Mouse (Mus musculus) Patski (cell line): Measurements from ENCODE around the gene Crb2. TPM values are rescaled to one million over a fixed set of nuclear protein-coding genes. Genes with fewer than 3 reads are reported as not detected.

Experiments used
- ATAC-seq: fragments of 100-300 bp; one replicate; pipeline ENCODE4 v1.8.0; 2021
- CTCF ChIA-PET: fragments of 350-600 bp; sonication (Branson Sonifier 250); formaldehyde crosslinking; loops from one replicate; lab custom pipeline; 2022; ENCODE audit warnings: inconsistent platforms; lab: Charles Lee
- POLR2A ChIA-PET: fragments of 350-600 bp; sonication (Branson Sonifier 250); formaldehyde crosslinking; loops from one replicate; lab custom pipeline; 2022; ENCODE audit warnings: antibody characterized with exemption, inconsistent platforms; lab: Charles Lee
- DNase-seq: peaks from one replicate; pipeline ENCODE4 v3.0.0-alpha.2; 2011; ENCODE audit warnings: low read depth, low spot score
- H3K27me3 ChIP-seq: fragments of 371-371 bp; one replicate; pipeline ENCODE4 v1.5.1; 2021
- CTCF ChIP-seq: fragments of 100-300 bp; IDR thresholded peaks from one replicate; pipeline ENCODE4 v1.5.1; 2021
- in situ Hi-C: fragments of 300-500 bp; cut with MboI; formaldehyde crosslinking; loops from 3 replicates; pipeline ENCODE4 v1.11.1; 2018; ENCODE audit warnings: low pct_unique_long_range_greater_than_20kb, mixed read lengths
- polyA plus RNA-seq: library from polyadenylated mRNA; unstranded; gene quantifications from one replicate; pipeline ENCODE4 v1.2.3, GENCODE M21; 2021

Gene Crb2
- polyA plus RNA-seq, 1 experiment from 2014 or later, result 0.37 TPM

- CTCF ChIA-PET, result interaction anchor here (1.3 to 1.9 kb wide), 2 partner anchors 22 to 37 kb away, joined by 3 to 4 read pairs; no protein-coding TSS in a partner anchor
- no peak for TF ChIP-seq CTCF
- POLR2A ChIA-PET, result no interaction called here
- in situ Hi-C loops, result loop anchor here (5.0 kb wide), 1 partner anchor 42 kb away; no protein-coding TSS in a partner anchor
- H3K27me3 ChIP-seq, result no peaks in the 10 kb centered on the region
- DNase-seq (no peak), ATAC-seq (peak; percentile 65)
Measured at GRCm38 (mm10) chr2:37749323-37749722, 26.7 kb upstream of the Crb2 start.

- DNase-seq (no peak), ATAC-seq (no peak)
- in situ Hi-C loops, result no loop called here
- POLR2A ChIA-PET, result no interaction called here
- no peaks in the 10 kb centered on the region for H3K27me3 ChIP-seq
- TF ChIP-seq CTCF, result no peak
- CTCF ChIA-PET, result interaction anchor here (1.0 kb wide), 1 partner anchor 170 kb away, joined by 3 read pairs; no protein-coding TSS in a partner anchor
Measured at GRCm38 (mm10) chr2:37751114-37751513, 24.9 kb upstream of the Crb2 start.

GRCm38 (mm10) chr2:37756220-37756930 is 19.7 kb upstream of the Crb2 start:
- ATAC-seq, result no peak
- in situ Hi-C loops, result no loop called here

GRCm38 (mm10) chr2:37757016-37757415 is 19.0 kb upstream of the Crb2 start:
- no peak for TF ChIP-seq CTCF
- in situ Hi-C loops, result no loop called here
- ATAC-seq (no peak), DNase-seq (no peak)
- ChIA-PET CTCF (interaction anchor here (1.3 kb wide), 1 partner anchor 49 kb away, joined by 3 read pairs; no protein-coding TSS in a partner anchor), POLR2A (interaction anchor here (1.4 kb wide), 1 partner anchor 9 kb away, joined by 3 read pairs; no protein-coding TSS in a partner anchor)
- no peaks in the 10 kb centered on the region for H3K27me3 ChIP-seq

More at GRCm38 (mm10) chr2:37756220-37756930, 19.7 kb upstream of the Crb2 start:
- H3K27me3 ChIP-seq, result no peaks in the 10 kb centered on the region
- no peak for DNase-seq
- TF ChIP-seq CTCF, result no peak
- ChIA-PET POLR2A (interaction anchor here (1.4 kb wide), 1 partner anchor 9 kb away, joined by 3 read pairs; no protein-coding TSS in a partner anchor), CTCF (no interaction called here)

- POLR2A ChIA-PET, result no interaction called here
- CTCF ChIA-PET, result interaction anchor here (1.3 to 1.7 kb wide), 3 partner anchors 10 to 48 kb away, joined by 3 to 7 read pairs (median 6); no protein-coding TSS in a partner anchor
- in situ Hi-C loops, result no loop called here
- TF ChIP-seq CTCF, result no peak
- no peak for DNase-seq
- no peak for ATAC-seq
- H3K27me3 ChIP-seq, result no peaks in the 10 kb centered on the region
Measured at GRCm38 (mm10) chr2:37757784-37758183, 18.3 kb upstream of the Crb2 start.

GRCm38 (mm10) chr2:37758343-37759015 is 17.6 kb upstream of the Crb2 start:
- in situ Hi-C loops, result no loop called here
- TF ChIP-seq CTCF, result no peak
- ChIA-PET POLR2A (no interaction called here), CTCF (interaction anchor here (1.3 to 1.7 kb wide), 3 partner anchors 10 to 48 kb away, joined by 3 to 7 read pairs (median 6); no protein-coding TSS in a partner anchor)
- no peaks in the 10 kb centered on the region for H3K27me3 ChIP-seq
- ATAC-seq (no peak), DNase-seq (no peak)

GRCm38 (mm10) chr2:37760633-37761032 is 15.4 kb upstream of the Crb2 start:
- DNase-seq (no peak), ATAC-seq (no peak)
- in situ Hi-C loops, result no loop called here
- no peaks in the 10 kb centered on the region for H3K27me3 ChIP-seq
- no peak for TF ChIP-seq CTCF
- ChIA-PET CTCF (no interaction called here), POLR2A (no interaction called here)

GRCm38 (mm10) chr2:37763638-37764037 is 12.4 kb upstream of the Crb2 start:
- ChIA-PET CTCF (interaction anchor here (1.6 kb wide), 1 partner anchor 8 kb away, joined by 4 read pairs; no protein-coding TSS in a partner anchor), POLR2A (interaction anchor here (0.6 kb wide), 1 partner anchor 39 kb away, joined by 3 read pairs; no protein-coding TSS in a partner anchor)
- no peak for DNase-seq
- in situ Hi-C loops, result no loop called here
- no peaks in the 10 kb centered on the region for H3K27me3 ChIP-seq
- ATAC-seq, result no peak
- TF ChIP-seq CTCF, result no peak

- TF ChIP-seq CTCF, result no peak
- H3K27me3 ChIP-seq, result no peaks in the 10 kb centered on the region
- POLR2A ChIA-PET, result no interaction called here
- DNase-seq, result no peak
- CTCF ChIA-PET, result interaction anchor here (1.6 kb wide), 1 partner anchor 7 kb away, joined by 4 read pairs; no protein-coding TSS in a partner anchor
- in situ Hi-C loops, result no loop called here
- no peak for ATAC-seq
Measured at GRCm38 (mm10) chr2:37764514-37764913, 11.5 kb upstream of the Crb2 start.

GRCm38 (mm10) chr2:37765082-37765483 is 11.0 kb upstream of the Crb2 start:
- DNase-seq (no peak), ATAC-seq (no peak)
- H3K27me3 ChIP-seq, result no peaks in the 10 kb centered on the region
- CTCF ChIA-PET, result interaction anchor here (0.9 kb wide), 1 partner anchor 17 kb away, joined by 3 read pairs; no protein-coding TSS in a partner anchor
- in situ Hi-C loops, result no loop called here
- POLR2A ChIA-PET, result interaction anchor here (1.0 kb wide), 1 partner anchor 9 kb away, joined by 3 read pairs; no protein-coding TSS in a partner anchor
- no peak for TF ChIP-seq CTCF
